Mouse (Mus musculus) lung, embryonic 15.5 days (tissue): ENCODE results near the gene Mettl26. TPM values are rescaled to one million over a fixed set of nuclear protein-coding genes. Genes with fewer than 3 reads are reported as not detected.

ENCODE experiments used
- ATAC-seq: fragments of 200-750 bp; cut with Nextera tagmentation; 2 replicates; pipeline ENCODE4 v1.8.0; 2017; ENCODE audit warnings: moderate number of reproducible peaks, borderline replicate concordance; ENCODE audit not compliant: low FRiP score, low TSS enrichment; ENCODE audit errors: extremely low read depth
- H3K27ac ChIP-seq: fragments of 300-500 bp; sonication (generic); 2 replicates; pipeline ENCODE4 v1.5.1; 2015; ENCODE audit warnings: moderate library complexity, mild to moderate bottlenecking, inconsistent platforms
- H3K27me3 ChIP-seq: fragments of 300-500 bp; sonication (generic); 2 replicates; pipeline ENCODE4 v1.6.1; 2015; ENCODE audit warnings: inconsistent platforms
- H3K36me3 ChIP-seq: fragments of 300-500 bp; sonication (generic); 2 replicates; pipeline ENCODE4 v1.6.1; 2015; ENCODE audit warnings: inconsistent platforms
- H3K4me1 ChIP-seq: fragments of 300-500 bp; sonication (generic); 2 replicates; pipeline ENCODE4 v1.6.1; 2015; ENCODE audit warnings: inconsistent platforms
- H3K4me2 ChIP-seq: fragments of 300-500 bp; sonication (generic); 2 replicates; pipeline ENCODE4 v1.6.1; 2015; ENCODE audit warnings: inconsistent platforms, mild to moderate bottlenecking, moderate library complexity
- H3K4me3 ChIP-seq: fragments of 300-500 bp; sonication (generic); 2 replicates; pipeline ENCODE4 v1.5.1; 2015; ENCODE audit warnings: mild to moderate bottlenecking, inconsistent platforms
- H3K9ac ChIP-seq: fragments of 300-500 bp; sonication (generic); 2 replicates; pipeline ENCODE4 v1.6.1; 2015; ENCODE audit warnings: inconsistent platforms
- H3K9me3 ChIP-seq: fragments of 300-500 bp; sonication (generic); 2 replicates; pipeline ENCODE4 v1.6.1; 2016; ENCODE audit warnings: inconsistent platforms
- whole genome bisulfite sequencing: fragments of 180-500 bp; shearing (Covaris S2); methylation state at CpG from one replicate; pipeline ENCODE4 v1.1.7; 2015; 5-methylcytosine and 5-hydroxymethylcytosine counted together
- polyA plus RNA-seq: library from polyadenylated mRNA; unstranded; fragments of >200 nt; fragmentation: Nextera tagmentation; extraction: Ambion mirVana; gene quantifications from 2 replicates; pipeline ENCODE4 v1.2.1, GENCODE M21; 2015

Gene Mettl26
- polyA plus RNA-seq, 1 experiment from 2014 or later, result 53.5 TPM

- 16% methylated on average over 5 of the region's 5 CpGs for WGBS
- no peaks in the 10 kb centered on the region for H3K27me3 ChIP-seq
- no peak for ATAC-seq
- H3K27ac ChIP-seq, result no peak overlapping the region
- no peaks in the 10 kb centered on the region for H3K9me3 ChIP-seq
- no peak overlapping the region for H3K4me2 ChIP-seq
- peaks cover 36% of the 10 kb centered on the region for H3K36me3 ChIP-seq
- H3K4me3 ChIP-seq, result no peak overlapping the region
- H3K4me1 ChIP-seq, result peaks cover 6% of the 10 kb centered on the region
- no peak overlapping the region; the same call in 1 of the 2 replicates for H3K9ac ChIP-seq
These were observed 6.2 kb downstream of the Mettl26 start for GRCm38 (mm10) chr17:25880913-25881641.

DNA sequence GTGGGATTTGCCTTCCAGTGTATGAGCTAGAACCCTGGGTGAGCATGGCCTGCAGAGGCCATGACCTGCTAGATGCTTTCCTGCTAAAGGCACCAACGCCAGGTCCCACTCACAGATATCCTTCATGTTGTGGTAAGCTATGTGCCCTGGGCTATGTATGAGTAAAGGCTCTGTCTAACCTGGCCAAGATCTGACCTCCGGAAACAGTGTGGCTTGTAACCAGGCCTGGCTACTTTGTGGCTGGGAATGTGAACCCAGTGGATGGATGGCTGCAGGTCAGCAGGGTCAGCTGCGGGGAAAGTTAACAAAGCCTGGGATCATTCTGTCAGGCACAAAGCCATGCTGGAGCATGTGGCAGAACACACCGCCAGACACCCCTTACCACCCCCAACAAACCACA lies 6.8 kb downstream of the Mettl26 start:
- H3K9me3 ChIP-seq, result no peaks in the 10 kb centered on the region
- peaks cover 36% of the 10 kb centered on the region for H3K36me3 ChIP-seq
- no peak for ATAC-seq
- no peak overlapping the region for H3K9ac ChIP-seq
- no peak overlapping the region for H3K27ac ChIP-seq
- H3K4me2 ChIP-seq, result no peak overlapping the region
- 40% methylated on average over 4 of the region's 4 CpGs for WGBS
- H3K4me3 ChIP-seq, result no peak overlapping the region
- 0 out of 2 replicates have a peak, but pooled peaks cover under 1% of the 10 kb centered on the region for H3K4me1 ChIP-seq
- H3K27me3 ChIP-seq, result no peaks in the 10 kb centered on the region

DNA sequence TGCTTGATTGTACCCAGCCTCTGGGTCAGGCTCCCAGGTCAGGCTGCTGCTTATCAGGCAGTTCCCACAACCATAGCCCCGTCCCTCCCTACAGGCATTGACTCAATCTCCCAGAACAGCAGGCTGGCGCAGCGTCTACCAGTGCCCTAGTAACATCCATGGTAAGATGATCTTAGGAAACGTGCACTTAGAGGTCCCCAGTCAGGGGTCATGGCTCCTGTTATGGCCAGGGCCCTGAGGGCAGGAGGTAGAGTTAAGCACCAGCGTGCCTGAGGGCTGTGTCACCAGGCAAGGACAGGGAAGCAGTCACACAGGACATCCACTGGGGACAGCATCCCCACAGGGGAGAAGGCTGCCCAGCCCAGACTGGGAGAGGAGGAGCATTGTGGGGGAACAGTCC lies 7.4 kb downstream of the Mettl26 start:
- H3K4me2 ChIP-seq, result no peak overlapping the region
- H3K9ac ChIP-seq, result no peak overlapping the region
- H3K27me3 ChIP-seq, result no peaks in the 10 kb centered on the region
- peaks cover 36% of the 10 kb centered on the region for H3K36me3 ChIP-seq
- no peak for ATAC-seq
- no peak overlapping the region for H3K27ac ChIP-seq
- no peaks in the 10 kb centered on the region for H3K4me1 ChIP-seq
- no peak overlapping the region for H3K4me3 ChIP-seq
- no peaks in the 10 kb centered on the region for H3K9me3 ChIP-seq
- 36% methylated on average over 5 of the region's 5 CpGs for WGBS

DNA sequence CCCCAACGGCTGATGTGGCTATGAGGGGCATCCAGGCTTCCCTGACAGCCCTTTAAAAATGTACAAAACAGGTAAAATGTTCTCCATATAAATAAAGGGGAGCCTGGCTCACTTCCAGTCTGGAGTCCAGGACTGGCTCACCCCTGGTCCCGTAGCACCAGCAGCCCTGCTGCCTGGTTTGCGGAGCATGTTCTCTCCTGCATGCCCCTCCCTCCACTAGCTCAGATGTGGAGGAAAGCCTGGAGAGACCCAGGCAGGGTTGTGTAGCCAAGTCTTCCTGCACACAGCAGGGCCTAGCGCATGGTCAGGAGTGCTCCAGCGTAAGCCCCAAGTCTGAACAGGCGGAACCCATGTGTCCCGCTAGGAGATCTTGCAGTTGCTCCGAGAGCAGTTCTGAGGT lies 8.4 kb downstream of the Mettl26 start:
- H3K27me3 ChIP-seq, result no peaks in the 10 kb centered on the region
- no peaks in the 10 kb centered on the region for H3K4me1 ChIP-seq
- no peak overlapping the region for H3K4me3 ChIP-seq
- H3K27ac ChIP-seq, result no peak overlapping the region
- 84% methylated on average over 8 of the region's 8 CpGs for whole genome bisulfite sequencing
- H3K9ac ChIP-seq, result no peak overlapping the region
- H3K9me3 ChIP-seq, result no peaks in the 10 kb centered on the region
- no peak for ATAC-seq
- H3K4me2 ChIP-seq, result no peak overlapping the region
- H3K36me3 ChIP-seq, result peaks cover 29% of the 10 kb centered on the region

DNA sequence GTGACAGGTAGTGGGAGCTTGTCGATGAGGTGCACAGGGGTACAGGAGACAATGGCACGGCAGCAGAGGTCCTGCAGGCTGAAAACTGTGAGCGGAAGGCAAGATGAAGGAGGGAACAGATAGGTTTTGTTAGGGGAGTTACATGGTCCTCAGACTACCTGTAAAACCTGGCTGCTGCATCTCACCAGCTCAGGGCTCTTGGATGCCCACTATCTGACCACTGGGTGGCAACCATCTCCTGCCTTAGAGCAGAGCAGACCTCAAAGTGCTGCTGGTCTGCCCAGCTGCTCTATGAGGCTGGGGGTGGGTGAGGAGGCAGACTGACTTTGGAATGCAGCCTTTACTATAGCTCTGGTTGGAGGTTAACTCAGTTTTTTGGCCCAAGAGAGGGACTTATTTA lies 8.9 kb downstream of the Mettl26 start:
- Histone ChIP-seq H3K9ac (no peak overlapping the region), H3K36me3 (peaks cover 25% of the 10 kb centered on the region), H3K4me2 (no peak overlapping the region), H3K4me1 (no peaks in the 10 kb centered on the region), H3K27ac (no peak overlapping the region), H3K27me3 (no peaks in the 10 kb centered on the region), H3K4me3 (no peak overlapping the region), H3K9me3 (no peaks in the 10 kb centered on the region)
- 89% methylated on average over 3 of the region's 3 CpGs for WGBS
- ATAC-seq, result no peak

DNA sequence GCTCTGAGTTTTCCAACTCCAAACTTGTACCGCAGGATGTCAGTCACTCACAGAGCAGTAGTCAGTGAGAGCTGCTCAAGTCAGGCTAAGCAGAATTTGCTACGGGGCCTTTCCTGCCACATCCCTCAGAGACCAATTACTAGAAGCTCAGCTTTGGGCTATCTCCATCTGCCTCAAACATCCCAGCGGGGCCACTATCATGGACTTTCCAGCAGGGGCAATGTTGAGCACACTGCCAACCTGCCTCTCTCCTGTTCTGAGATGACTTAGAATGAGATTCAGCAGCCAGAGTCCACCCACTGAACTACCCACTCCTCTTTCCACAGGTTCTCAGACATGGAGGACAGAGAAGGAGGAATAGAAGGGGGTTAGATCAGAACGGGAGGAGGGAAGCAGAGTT lies 10.8 kb downstream of the Mettl26 start:
- Histone ChIP-seq H3K4me1 (no peaks in the 10 kb centered on the region), H3K9me3 (no peaks in the 10 kb centered on the region), H3K36me3 (peaks cover 29% of the 10 kb centered on the region), H3K27ac (no peak overlapping the region), H3K27me3 (no peaks in the 10 kb centered on the region), H3K4me3 (no peak overlapping the region), H3K4me2 (no peak overlapping the region), H3K9ac (no peak overlapping the region)
- 76% methylated on average over 4 of the region's 4 CpGs for WGBS
- no peak for ATAC-seq

- Histone ChIP-seq H3K9me3 (no peaks in the 10 kb centered on the region), H3K4me1 (no peaks in the 10 kb centered on the region), H3K36me3 (peaks cover 29% of the 10 kb centered on the region), H3K27me3 (no peaks in the 10 kb centered on the region), H3K27ac (no peak overlapping the region), H3K4me2 (no peak overlapping the region), H3K9ac (no peak overlapping the region), H3K4me3 (no peak overlapping the region)
- ATAC-seq, result no peak
These were observed 11.9 kb downstream of the Mettl26 start for GRCm38 (mm10) chr17:25886806-25887205.

- Histone ChIP-seq H3K4me1 (no peaks in the 10 kb centered on the region), H3K4me2 (no peak overlapping the region), H3K27me3 (no peaks in the 10 kb centered on the region), H3K9me3 (no peaks in the 10 kb centered on the region), H3K36me3 (peaks cover 29% of the 10 kb centered on the region), H3K27ac (no peak overlapping the region), H3K9ac (no peak overlapping the region), H3K4me3 (no peak overlapping the region)
- 69% methylated on average over 10 of the region's 10 CpGs for WGBS
- ATAC-seq, result peak; percentile 17; the same call in 1 of the 2 replicates
These were observed 12.6 kb downstream of the Mettl26 start for GRCm38 (mm10) chr17:25887467-25887866.

DNA sequence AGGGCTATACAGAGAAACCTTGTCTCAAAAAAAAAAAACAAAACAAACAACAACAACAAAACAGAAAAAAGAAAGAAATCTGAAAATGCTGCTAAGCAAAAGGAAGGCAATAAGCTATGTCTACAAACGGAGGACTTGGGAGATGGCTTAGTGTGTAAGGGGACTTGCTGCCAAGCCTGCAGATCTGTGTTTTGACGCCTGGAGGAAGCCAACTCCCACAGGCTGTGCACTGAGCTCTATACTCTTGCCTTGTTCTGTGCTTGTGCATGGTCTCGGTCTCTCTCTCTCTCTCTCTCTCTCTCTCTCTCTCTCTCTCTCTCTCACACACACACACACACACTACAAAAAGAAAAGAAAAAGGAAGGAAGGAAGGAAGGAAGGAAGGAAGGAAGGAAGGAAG lies 14.0 kb downstream of the Mettl26 start:
- H3K36me3 ChIP-seq, result peaks cover 16% of the 10 kb centered on the region
- H3K9me3 ChIP-seq, result no peaks in the 10 kb centered on the region
- H3K9ac ChIP-seq, result no peak overlapping the region
- H3K27ac ChIP-seq, result no peak overlapping the region
- ATAC-seq, result no peak
- no peaks in the 10 kb centered on the region for H3K4me1 ChIP-seq
- H3K4me3 ChIP-seq, result no peak overlapping the region
- no peaks in the 10 kb centered on the region for H3K27me3 ChIP-seq
- no peak overlapping the region for H3K4me2 ChIP-seq
- WGBS, result 87% methylated on average over 3 of the region's 3 CpGs

GRCm38 (mm10) chr17:25893975-25894617 lies 19.2 kb downstream of the Mettl26 start:
- Histone ChIP-seq H3K27ac (no peak overlapping the region), H3K4me3 (no peak overlapping the region), H3K4me2 (no peak overlapping the region), H3K9ac (no peak overlapping the region), H3K9me3 (no peaks in the 10 kb centered on the region), H3K36me3 (peaks cover 8% of the 10 kb centered on the region; the same call in 1 of the 2 replicates), H3K4me1 (no peaks in the 10 kb centered on the region), H3K27me3 (no peaks in the 10 kb centered on the region)
- 30% methylated on average over 2 of the region's 2 CpGs for WGBS
- peak; percentile 64; the same call in 1 of the 2 replicates for ATAC-seq

DNA sequence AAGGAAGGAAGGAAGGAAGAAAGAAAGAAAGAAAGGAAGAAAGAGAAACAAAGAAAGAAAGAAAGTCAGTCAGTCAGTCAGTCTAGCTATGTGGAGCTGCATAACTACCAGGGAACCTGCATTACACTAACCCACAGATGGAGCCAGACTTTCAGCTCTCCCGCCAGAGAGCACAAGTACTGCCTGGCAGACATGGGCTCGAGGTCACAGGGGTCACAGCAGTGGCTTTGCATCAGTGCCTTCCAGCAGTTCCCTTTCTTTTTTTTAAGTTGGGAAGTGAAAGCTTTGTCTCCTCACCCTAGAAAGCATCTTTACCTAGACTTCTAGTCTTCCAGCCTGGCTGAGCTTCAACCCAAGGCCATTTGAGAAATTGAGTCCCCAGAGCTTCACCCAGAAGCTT lies 20.5 kb downstream of the Mettl26 start:
- no peak overlapping the region for H3K4me3 ChIP-seq

GRCm38 (mm10) chr17:25895891-25896290 lies 21.0 kb downstream of the Mettl26 start:
- Histone ChIP-seq H3K4me1 (no peaks in the 10 kb centered on the region), H3K9me3 (no peaks in the 10 kb centered on the region), H3K9ac (no peak overlapping the region), H3K36me3 (peaks cover 7% of the 10 kb centered on the region), H3K27ac (no peak overlapping the region), H3K27me3 (no peaks in the 10 kb centered on the region), H3K4me3 (no peak overlapping the region), H3K4me2 (no peak overlapping the region)
- no peak for ATAC-seq
- 66% methylated on average over 12 of the region's 12 CpGs for WGBS

More for the DNA sequence above, 20.5 kb downstream of the Mettl26 start:
- whole genome bisulfite sequencing, result 66% methylated on average over 2 of the region's 2 CpGs
- Histone ChIP-seq H3K27me3 (no peaks in the 10 kb centered on the region), H3K27ac (no peak overlapping the region), H3K9ac (no peak overlapping the region), H3K4me2 (no peak overlapping the region), H3K36me3 (peaks cover 3% of the 10 kb centered on the region; the same call in 1 of the 2 replicates), H3K4me1 (no peaks in the 10 kb centered on the region), H3K9me3 (no peaks in the 10 kb centered on the region)
- no peak for ATAC-seq
